Mouse (Mus musculus) heart, postnatal 0 days (tissue): ENCODE measurements at regions not wholly inside any gene's neighbourhood (a gene's known extent, or its start where the extent isn't known, plus 50 kb on each side); places are given as distances from the start of the nearest gene placed in this dataset.

Experiments
- CTCF ChIP-seq: IDR thresholded peaks from 2 replicates; pipeline ENCODE4 v1.5.1; 2016; ENCODE audit warnings: antibody characterized with exemption, control low read depth, low read depth
- EP300 ChIP-seq: IDR thresholded peaks from 2 replicates; pipeline ENCODE4 v1.6.1; 2016; ENCODE audit warnings: antibody characterized with exemption, low read depth

DNA sequence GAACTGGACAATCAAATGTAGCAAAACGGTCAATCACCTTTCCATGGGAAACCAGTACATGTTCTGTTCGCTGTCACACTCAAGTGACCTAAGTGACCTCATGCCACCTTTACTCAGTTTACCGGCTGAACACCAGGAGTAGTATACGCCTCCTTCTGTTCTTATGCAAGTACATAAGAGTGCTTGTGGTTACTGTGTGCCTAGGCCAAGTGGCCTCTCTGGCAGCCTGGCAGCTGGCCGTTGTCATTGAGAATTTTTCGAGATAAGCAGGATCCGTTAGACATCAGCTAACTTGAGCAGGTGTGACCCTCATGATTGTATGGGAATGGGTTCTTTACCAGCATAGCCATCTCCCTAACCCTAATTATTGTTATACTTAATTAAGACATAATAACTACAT is 167.5 kb downstream of the Tomm20 start:
- no peak for TF ChIP-seq CTCF
- no peak for TF ChIP-seq EP300
